Mouse (Mus musculus) megakaryocyte-erythroid progenitor cell, adult 5-6 weeks (primary cell): ENCODE results near the gene Ptbp1. TPM values are rescaled to one million over a fixed set of nuclear protein-coding genes. Genes with fewer than 3 reads are reported as not detected.
A peak's percentile ranks its signal among the peaks of the same experiment; 100 is the strongest.

Source experiments
- ATAC-seq: replicated peaks from 2 replicates; pipeline ENCODE4 v1.8.0; 2016; ENCODE audit warnings: mild to moderate bottlenecking, inconsistent platforms; ENCODE audit not compliant: severe bottlenecking, poor library complexity, low FRiP score, low TSS enrichment
- total RNA-seq, 2 experiments: library from RNA; stranded (forward) in 1 of 2; stranded (reverse) in 1 of 2; fragments of 200-1000, 215-1000 nt in 1 of 2; fragments of >200 nt in 1 of 2; fragmentation: Nextera tagmentation in 1 of 2; gene quantifications; 2 replicates each; pipeline ENCODE4 v1.2.3; 2014 to 2017

Ptbp1 gene
- total RNA-seq, 2 experiments from 2014 or later = 201 to 470 TPM

DNA sequence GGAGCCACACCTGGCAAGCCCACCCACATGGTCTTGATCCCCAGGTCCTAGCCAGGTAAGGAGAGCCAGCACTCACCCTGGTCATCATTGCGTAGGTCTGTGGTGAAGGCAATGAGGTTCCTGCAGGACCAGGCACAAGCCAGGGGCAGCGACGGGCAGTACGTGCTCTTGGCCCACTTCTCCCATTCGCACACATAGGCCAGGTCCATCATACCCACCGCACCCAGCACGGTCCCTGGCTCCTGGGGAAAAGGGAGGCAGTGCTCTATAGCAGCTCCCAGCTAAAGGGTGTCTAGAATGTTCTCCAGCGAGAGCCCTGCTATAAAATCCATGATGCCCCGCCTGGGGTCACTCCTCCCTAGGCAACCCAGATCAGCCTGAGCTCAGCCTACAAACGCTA lies 53.2 kb downstream of the Ptbp1 start:
- no peak for ATAC-seq

GRCm38 (mm10) chr10:79908167-79909091 lies 54.2 kb downstream of the Ptbp1 start, which contains the start of gene Med16:
Gene Med16, minus strand, starts transcription at chr10:79908923.
- ATAC-seq = peak; percentile 91

GRCm38 (mm10) chr10:79909092-79909922 lies 55.1 kb downstream of the Ptbp1 start:
- peak; percentile 23; the same call in 1 of the 2 replicates for ATAC-seq

- ATAC-seq = no peak
These were observed 56.3 kb downstream of the Ptbp1 start, which contains the start of gene Gm26602 for GRCm38 (mm10) chr10:79910556-79910955. Gene Gm26602, plus strand, starts transcription at chr10:79910856.

DNA sequence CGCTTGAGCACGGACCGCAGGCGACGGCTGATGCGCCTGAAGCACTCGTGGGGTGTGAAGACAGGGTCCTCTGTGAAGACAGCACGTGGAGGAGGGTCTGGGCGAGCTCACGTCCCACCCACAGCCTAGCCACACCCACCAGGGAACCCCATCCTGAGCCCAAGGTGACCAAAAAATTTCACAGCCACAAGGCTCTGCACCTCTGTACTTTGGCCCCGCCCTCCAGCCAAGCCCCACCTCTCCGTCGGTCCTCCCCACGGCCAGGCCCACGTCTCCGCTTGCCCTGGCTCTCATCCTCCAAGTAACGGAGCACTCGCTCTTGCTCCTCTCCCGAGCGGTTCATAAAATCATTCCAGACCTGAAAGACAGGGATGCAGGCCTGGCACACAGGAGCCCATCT lies 58.2 kb downstream of the Ptbp1 start:
- ATAC-seq = no peak

Other genes starting within 250 kb of the Ptbp1 start
Only the 30 nearest of the 33 such genes appear.
- not detected in 2 replicates for gene Madcam1, start 189.9 kb upstream of the Ptbp1 start, total RNA-seq (2014; fragmentation: Nextera tagmentation)
- gene Madcam1, start 189.9 kb upstream of the Ptbp1 start, total RNA-seq (2017) = not detected in 2 replicates
- gene Tpgs1, start 185.1 kb upstream of the Ptbp1 start, total RNA-seq (2014; fragmentation: Nextera tagmentation) = 8.5 and 10.8 TPM in 2 replicates
- gene Tpgs1, start 185.1 kb upstream of the Ptbp1 start, total RNA-seq (2017) = 2.9 and 4.1 TPM in 2 replicates
- gene Cdc34, start 172.2 kb upstream of the Ptbp1 start, total RNA-seq (2014; fragmentation: Nextera tagmentation) = 134 and 152 TPM in 2 replicates
- 128 and 236 TPM in 2 replicates for gene Cdc34, start 172.2 kb upstream of the Ptbp1 start, total RNA-seq (2017)
- 1.7 and 1.8 TPM in 2 replicates for gene Gzmm, start 165.4 kb upstream of the Ptbp1 start, total RNA-seq (2014; fragmentation: Nextera tagmentation)
- gene Gzmm, start 165.4 kb upstream of the Ptbp1 start, total RNA-seq (2017) = 1.7 and 2.4 TPM in 2 replicates
- gene Bsg, start 149.9 kb upstream of the Ptbp1 start, total RNA-seq (2014; fragmentation: Nextera tagmentation) = 361 and 460 TPM in 2 replicates
- gene Bsg, start 149.9 kb upstream of the Ptbp1 start, total RNA-seq (2017) = 350 and 443 TPM in 2 replicates
- 0.50 TPM in 1 of 2 replicates, not detected in the other for gene Hcn2, start 137.8 kb upstream of the Ptbp1 start, total RNA-seq (2014; fragmentation: Nextera tagmentation)
- gene Hcn2, start 137.8 kb upstream of the Ptbp1 start, total RNA-seq (2017) = not detected in 2 replicates
- gene Polrmt, start 107.8 kb upstream of the Ptbp1 start, total RNA-seq (2014; fragmentation: Nextera tagmentation) = 45.2 and 51.7 TPM in 2 replicates
- gene Polrmt, start 107.8 kb upstream of the Ptbp1 start, total RNA-seq (2017) = 17.6 and 21.2 TPM in 2 replicates
- gene Fgf22, start 99.4 kb upstream of the Ptbp1 start, total RNA-seq (2014; fragmentation: Nextera tagmentation) = not detected in 2 replicates
- gene Fgf22, start 99.4 kb upstream of the Ptbp1 start, total RNA-seq (2017) = not detected in 2 replicates
- gene Rnf126, start 87.5 kb upstream of the Ptbp1 start, total RNA-seq (2014; fragmentation: Nextera tagmentation) = 76.0 and 106 TPM in 2 replicates
- 16.2 and 20.8 TPM in 2 replicates for gene Rnf126, start 87.5 kb upstream of the Ptbp1 start, total RNA-seq (2017)
- gene Fstl3, start 77.2 kb upstream of the Ptbp1 start, total RNA-seq (2014; fragmentation: Nextera tagmentation) = 0.49 and 0.96 TPM in 2 replicates
- 0.66 and 0.80 TPM in 2 replicates for gene Fstl3, start 77.2 kb upstream of the Ptbp1 start, total RNA-seq (2017)
- 2.4 and 7.6 TPM in 2 replicates for gene Prss57, start 63.5 kb upstream of the Ptbp1 start, total RNA-seq (2014; fragmentation: Nextera tagmentation)
- 1.7 and 3.5 TPM in 2 replicates for gene Prss57, start 63.5 kb upstream of the Ptbp1 start, total RNA-seq (2017)
- gene Palm, start 60.9 kb upstream of the Ptbp1 start, total RNA-seq (2014; fragmentation: Nextera tagmentation) = 7.6 and 11.1 TPM in 2 replicates
- 4.6 and 6.8 TPM in 2 replicates for gene Palm, start 60.9 kb upstream of the Ptbp1 start, total RNA-seq (2017)
- gene Misp, start 33.4 kb upstream of the Ptbp1 start, total RNA-seq (2014; fragmentation: Nextera tagmentation) = not detected in 2 replicates
- gene Misp, start 33.4 kb upstream of the Ptbp1 start, total RNA-seq (2017) = not detected in 2 replicates
- 2.5 and 8.7 TPM in 2 replicates for gene Prtn3, start 20.0 kb downstream of the Ptbp1 start, total RNA-seq (2014; fragmentation: Nextera tagmentation)
- gene Prtn3, start 20.0 kb downstream of the Ptbp1 start, total RNA-seq (2017) = 0.56 and 5.9 TPM in 2 replicates
- gene Plppr3, start 20.2 kb downstream of the Ptbp1 start, total RNA-seq (2014; fragmentation: Nextera tagmentation) = not detected in 2 replicates
- gene Plppr3, start 20.2 kb downstream of the Ptbp1 start, total RNA-seq (2017) = 5.8 and 15.0 TPM in 2 replicates
- gene Elane, start 31.8 kb downstream of the Ptbp1 start, total RNA-seq (2014; fragmentation: Nextera tagmentation) = 10.5 TPM in 1 of 2 replicates, not detected in the other
- 0.23 and 1.3 TPM in 2 replicates for gene Elane, start 31.8 kb downstream of the Ptbp1 start, total RNA-seq (2017)
- gene Cfd, start 36.4 kb downstream of the Ptbp1 start, total RNA-seq (2014; fragmentation: Nextera tagmentation) = not detected in 2 replicates
- gene Cfd, start 36.4 kb downstream of the Ptbp1 start, total RNA-seq (2017) = not detected in 2 replicates
- gene Med16, start 54.5 kb downstream of the Ptbp1 start, total RNA-seq (2014; fragmentation: Nextera tagmentation) = 17.1 and 21.7 TPM in 2 replicates
- gene Med16, start 54.5 kb downstream of the Ptbp1 start, total RNA-seq (2017) = 9.7 and 9.8 TPM in 2 replicates
- gene Gm26602, start 56.4 kb downstream of the Ptbp1 start, total RNA-seq (2014; fragmentation: Nextera tagmentation) = not detected in 2 replicates
- not detected in 2 replicates for gene Gm26602, start 56.4 kb downstream of the Ptbp1 start, total RNA-seq (2017)
- 0.31 TPM in 1 of 2 replicates, not detected in the other for gene Kiss1r, start 62.5 kb downstream of the Ptbp1 start, total RNA-seq (2014; fragmentation: Nextera tagmentation)
- 2.2 TPM in 1 of 2 replicates, not detected in the other for gene Kiss1r, start 62.5 kb downstream of the Ptbp1 start, total RNA-seq (2017)
- 80.3 and 91.7 TPM in 2 replicates for gene R3hdm4, start 66.8 kb downstream of the Ptbp1 start, total RNA-seq (2014; fragmentation: Nextera tagmentation)
- 35.5 and 38.9 TPM in 2 replicates for gene R3hdm4, start 66.8 kb downstream of the Ptbp1 start, total RNA-seq (2017)
- 4.4 and 5.9 TPM in 2 replicates for gene Arid3a, start 72.6 kb downstream of the Ptbp1 start, total RNA-seq (2014; fragmentation: Nextera tagmentation)
- gene Arid3a, start 72.6 kb downstream of the Ptbp1 start, total RNA-seq (2017) = 5.4 and 6.0 TPM in 2 replicates
- gene Wdr18, start 105.7 kb downstream of the Ptbp1 start, total RNA-seq (2014; fragmentation: Nextera tagmentation) = 82.9 and 86.4 TPM in 2 replicates
- 23.4 and 24.8 TPM in 2 replicates for gene Wdr18, start 105.7 kb downstream of the Ptbp1 start, total RNA-seq (2017)
- gene Grin3b, start 116.3 kb downstream of the Ptbp1 start, total RNA-seq (2014; fragmentation: Nextera tagmentation) = not detected in 2 replicates
- not detected in 2 replicates for gene Grin3b, start 116.3 kb downstream of the Ptbp1 start, total RNA-seq (2017)
- 75.5 and 83.0 TPM in 2 replicates for gene Tmem259, start 129.9 kb downstream of the Ptbp1 start, total RNA-seq (2014; fragmentation: Nextera tagmentation)
- gene Tmem259, start 129.9 kb downstream of the Ptbp1 start, total RNA-seq (2017) = 47.3 and 63.9 TPM in 2 replicates
- 18.0 and 24.6 TPM in 2 replicates for gene Cnn2, start 134.2 kb downstream of the Ptbp1 start, total RNA-seq (2014; fragmentation: Nextera tagmentation)
- 13.8 and 25.6 TPM in 2 replicates for gene Cnn2, start 134.2 kb downstream of the Ptbp1 start, total RNA-seq (2017)
- gene Abca7, start 142.1 kb downstream of the Ptbp1 start, total RNA-seq (2014; fragmentation: Nextera tagmentation) = 27.0 and 32.9 TPM in 2 replicates
- gene Abca7, start 142.1 kb downstream of the Ptbp1 start, total RNA-seq (2017) = 11.0 and 12.1 TPM in 2 replicates
- 76.2 and 103 TPM in 2 replicates for gene Arhgap45, start 162.2 kb downstream of the Ptbp1 start, total RNA-seq (2014; fragmentation: Nextera tagmentation)
- gene Arhgap45, start 162.2 kb downstream of the Ptbp1 start, total RNA-seq (2017) = 52.8 and 64.4 TPM in 2 replicates
- 145 and 157 TPM in 2 replicates for gene Polr2e, start 185.4 kb downstream of the Ptbp1 start, total RNA-seq (2014; fragmentation: Nextera tagmentation)
- 142 and 150 TPM in 2 replicates for gene Polr2e, start 185.4 kb downstream of the Ptbp1 start, total RNA-seq (2017)
- gene Gpx4, start 192.7 kb downstream of the Ptbp1 start, total RNA-seq (2014; fragmentation: Nextera tagmentation) = 566 and 603 TPM in 2 replicates
- 483 and 498 TPM in 2 replicates for gene Gpx4, start 192.7 kb downstream of the Ptbp1 start, total RNA-seq (2017)